Mouse (Mus musculus) embryonic fibroblast, embryonic 13.5 days (primary cell): Measurements from ENCODE around the gene Foxp1.

Experiments used
- CTCF ChIP-seq: IDR thresholded peaks from 2 replicates; pipeline ENCODE4 v1.5.1; 2011; ENCODE audit warnings: mild to moderate bottlenecking, control low read depth, low read length, moderate library complexity, borderline replicate concordance; ENCODE audit not compliant: insufficient read depth
- POLR2A ChIP-seq: IDR thresholded peaks from 2 replicates; pipeline ENCODE4 v1.6.1; 2011; ENCODE audit warnings: low read depth, mild to moderate bottlenecking, control low read depth, low read length, moderate library complexity

GRCm38 (mm10) chr6:99204780-99205586 is 317.5 kb downstream of the Foxp1 start:
- TF ChIP-seq POLR2A (no peak), CTCF (no peak)
